Mouse (Mus musculus): ENCODE data around the gene Tmem223. TPM values are rescaled to one million over a fixed set of nuclear protein-coding genes. Genes with fewer than 3 reads are reported as not detected.
A peak's percentile ranks its signal among the peaks of the same experiment; 100 is the strongest.

Tmem223 gene
- polyA plus RNA-seq, 1 experiment from 2014 or later, result 59.1 TPM

- Histone ChIP-seq H3K4me3 (ENCODE audit: low read depth, low read length) (no peak overlapping the region), H3K27me3 (ENCODE audit: insufficient read depth, low read length) (no peaks in the 10 kb centered on the region), H3K9me3 (ENCODE audit: low read length) (no peaks in the 10 kb centered on the region), H3K9ac (replicated peaks) (no peak overlapping the region), H3K27ac (ENCODE audit: low read depth) (no peak overlapping the region), H3K4me2 (ENCODE audit: low read depth, low read length) (no peak overlapping the region), H3K4me1 (ENCODE audit: insufficient read depth) (peaks cover 6% of the 10 kb centered on the region; the same call in 1 of the 2 replicates), H3K36me3 (replicated peaks; ENCODE audit: insufficient read depth, low read length) (peaks cover 26% of the 10 kb centered on the region)
- TF ChIP-seq CTCF (IDR thresholded peaks at IDR 0.05; ENCODE audit: low read depth) (no peak), EP300 (IDR thresholded peaks at IDR 0.05; ENCODE audit: low read depth) (no peak)
- 78% methylated on average over 7 of the region's 7 CpGs for WGBS (ENCODE audit: insufficient replicate concordance)
- ATAC-seq (no peak), DNase-seq (no peak)
Measured at GRCm38 (mm10) chr19:8790171-8790570, 19.4 kb downstream of the Tmem223 start.

GRCm38 (mm10) chr19:8798264-8798946 lies 27.6 kb downstream of the Tmem223 start, which contains the start of gene Polr2g:
Gene Polr2g (minus strand): TSS chr19:8798577.
- 0 out of 2 replicates have a peak, but pooled peaks have one; percentile 19 for TF ChIP-seq EP300 (IDR thresholded peaks at IDR 0.05; ENCODE audit: low read depth)
- TF ChIP-seq CTCF (IDR thresholded peaks at IDR 0.05; ENCODE audit: low read depth), result no peak
- Histone ChIP-seq H3K27me3 (ENCODE audit: insufficient read depth, low read length) (no peaks in the 10 kb centered on the region), H3K9me3 (ENCODE audit: low read length) (no peaks in the 10 kb centered on the region), H3K36me3 (replicated peaks; ENCODE audit: insufficient read depth, low read length) (peaks cover 23% of the 10 kb centered on the region), H3K4me2 (ENCODE audit: low read depth, low read length) (peak within 1 kb of the TSS; percentile 80), H3K4me3 (ENCODE audit: low read depth, low read length) (peak within 1 kb of the TSS; percentile 68), H3K4me1 (ENCODE audit: insufficient read depth) (peaks cover 25% of the 10 kb centered on the region), H3K9ac (replicated peaks) (peak within 1 kb of the TSS; percentile 73), H3K27ac (ENCODE audit: low read depth) (peak within 1 kb of the TSS; percentile 77)
- under 1% methylated on average over 25 of the region's 25 CpGs for WGBS (ENCODE audit: insufficient replicate concordance)
- DNase-seq, result peak; percentile 91
- peak; percentile 64 for ATAC-seq

- Histone ChIP-seq H3K36me3 (replicated peaks; ENCODE audit: insufficient read depth, low read length) (peaks cover 17% of the 10 kb centered on the region), H3K9me3 (ENCODE audit: low read length) (no peaks in the 10 kb centered on the region), H3K9ac (replicated peaks) (no peak overlapping the region), H3K4me2 (ENCODE audit: low read depth, low read length) (peak overlapping the region; percentile 80), H3K27me3 (ENCODE audit: insufficient read depth, low read length) (no peaks in the 10 kb centered on the region), H3K4me3 (ENCODE audit: low read depth, low read length) (peak overlapping the region; percentile 68), H3K4me1 (ENCODE audit: insufficient read depth) (peaks cover 27% of the 10 kb centered on the region), H3K27ac (ENCODE audit: low read depth) (no peak overlapping the region)
- ATAC-seq (no peak), DNase-seq (no peak)
- TF ChIP-seq CTCF (IDR thresholded peaks at IDR 0.05; ENCODE audit: low read depth), result no peak
- no peak for TF ChIP-seq EP300 (IDR thresholded peaks at IDR 0.05; ENCODE audit: low read depth)
Measured at GRCm38 (mm10) chr19:8798947-8799315, 28.1 kb downstream of the Tmem223 start.

- peak; percentile 94 for DNase-seq
- H3K36me3 ChIP-seq (replicated peaks; ENCODE audit: insufficient read depth, low read length), result peaks cover 3% of the 10 kb centered on the region; the same call in 1 of the 2 replicates
- H3K27me3 ChIP-seq (ENCODE audit: insufficient read depth, low read length), result no peaks in the 10 kb centered on the region
- H3K4me1 ChIP-seq (ENCODE audit: insufficient read depth), result peaks cover 24% of the 10 kb centered on the region
- WGBS (ENCODE audit: insufficient replicate concordance), result under 1% methylated on average over 30 of the region's 30 CpGs
- TF ChIP-seq EP300 (IDR thresholded peaks at IDR 0.05; ENCODE audit: low read depth) (peak; percentile 56; the same call in 1 of the 2 replicates), CTCF (IDR thresholded peaks at IDR 0.05; ENCODE audit: low read depth) (no peak)
- peak within 1 kb of the TSS; percentile 75 for H3K4me3 ChIP-seq (ENCODE audit: low read depth, low read length)
- H3K9ac ChIP-seq (replicated peaks), result peak within 1 kb of the TSS; percentile 73
- peak within 1 kb of the TSS; percentile 79 for H3K27ac ChIP-seq (ENCODE audit: low read depth)
- no peaks in the 10 kb centered on the region for H3K9me3 ChIP-seq (ENCODE audit: low read length)
- H3K4me2 ChIP-seq (ENCODE audit: low read depth, low read length), result peak within 1 kb of the TSS; percentile 84
- peak; percentile 97 for ATAC-seq
Measured at GRCm38 (mm10) chr19:8802130-8802821, 31.5 kb downstream of the Tmem223 start, which contains the start of gene Zbtb3. Gene Zbtb3 (plus strand): TSS chr19:8802555.

GRCm38 (mm10) chr19:8803204-8803780 lies 32.5 kb downstream of the Tmem223 start:
- Histone ChIP-seq H3K27ac (ENCODE audit: low read depth) (peak overlapping the region; percentile 36), H3K4me1 (ENCODE audit: insufficient read depth) (peaks cover 19% of the 10 kb centered on the region), H3K36me3 (replicated peaks; ENCODE audit: insufficient read depth, low read length) (peaks cover 8% of the 10 kb centered on the region), H3K4me2 (ENCODE audit: low read depth, low read length) (peak overlapping the region; percentile 84; the same call in 1 of the 2 replicates), H3K4me3 (ENCODE audit: low read depth, low read length) (no peak overlapping the region), H3K27me3 (ENCODE audit: insufficient read depth, low read length) (no peaks in the 10 kb centered on the region), H3K9me3 (ENCODE audit: low read length) (no peaks in the 10 kb centered on the region), H3K9ac (replicated peaks) (no peak overlapping the region; the same call in 1 of the 2 replicates)
- DNase-seq (no peak), ATAC-seq (no peak)
- 73% methylated on average over 9 of the region's 9 CpGs for WGBS (ENCODE audit: insufficient replicate concordance)
- TF ChIP-seq CTCF (IDR thresholded peaks at IDR 0.05; ENCODE audit: low read depth) (no peak), EP300 (IDR thresholded peaks at IDR 0.05; ENCODE audit: low read depth) (no peak)
